Mouse (Mus musculus) macrophage (primary cell): ENCODE measurements around the gene Cdyl2. TPM values are rescaled to one million over a fixed set of nuclear protein-coding genes. Genes with fewer than 3 reads are reported as not detected.

ENCODE experiments used
- polyA plus RNA-seq: library from polyadenylated mRNA; stranded (reverse); fragments of 250-400 nt; gene quantifications from 3 replicates; pipeline ENCODE4 v1.2.4, GENCODE M21; 2018; ENCODE audit warnings: inconsistent platforms

The Cdyl2 gene
- polyA plus RNA-seq, 1 experiment from 2014 or later: 1.4 TPM

Other genes starting within 250 kb of the Cdyl2 start
- gene Dynlrb2, start 228.0 kb downstream of the Cdyl2 start, polyA plus RNA-seq: not detected in 3 replicates
- gene Cmc2, start 188.5 kb upstream of the Cdyl2 start, polyA plus RNA-seq: 7.6 to 14.5 TPM (median 13.8 TPM) in 3 replicates
- gene Cenpn, start 188.7 kb upstream of the Cdyl2 start, polyA plus RNA-seq: 2.0 to 6.7 TPM (median 4.5 TPM) in 3 replicates
- gene Atmin, start 210.4 kb upstream of the Cdyl2 start, polyA plus RNA-seq: 13.1 to 14.3 TPM (median 13.5 TPM) in 3 replicates
- 0.57 to 1.3 TPM (median 0.98 TPM) in 3 replicates for gene 1700030J22Rik, start 246.0 kb upstream of the Cdyl2 start, polyA plus RNA-seq